Mouse (Mus musculus) natural killer cell, adult 2 months (primary cell): ENCODE measurements around the gene Gjc3.
"Not testable (repeated sequence)": the region's sequence is repeated elsewhere in the genome, so short reads cannot be mapped to it uniquely, and the experiment has no call there.

ENCODE experiments used
- DNase-seq, 2 experiments: peaks; one replicate each; pipeline ENCODE4 v3.0.0; 2022; ENCODE audit warnings: low spot score in 2 of 2

Gene Gjc3

DNA sequence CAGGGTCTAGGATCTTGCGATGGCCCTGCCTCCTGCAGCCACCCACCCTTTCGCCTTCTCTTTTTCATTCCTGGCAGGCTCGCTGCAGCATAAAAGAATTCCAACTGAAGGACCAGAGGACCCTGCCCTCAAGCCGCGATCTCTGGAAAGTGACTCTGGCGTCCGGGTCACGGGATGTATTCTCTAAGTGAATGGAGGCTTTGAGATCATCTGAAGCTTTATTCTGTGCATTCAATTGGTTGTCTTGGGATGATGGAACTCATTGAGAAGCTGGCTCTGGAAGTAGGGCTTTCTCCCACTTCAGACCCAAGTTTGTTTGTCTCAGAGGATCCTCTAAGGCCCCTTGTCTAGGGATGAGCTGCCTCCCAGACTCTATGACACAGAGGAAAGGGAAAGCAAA, at the start of gene Gjc3:
Gjc3 (minus strand) TSS at position 154 of the 400 bp plus-strand sequence.
- DNase-seq: no peak

DNA sequence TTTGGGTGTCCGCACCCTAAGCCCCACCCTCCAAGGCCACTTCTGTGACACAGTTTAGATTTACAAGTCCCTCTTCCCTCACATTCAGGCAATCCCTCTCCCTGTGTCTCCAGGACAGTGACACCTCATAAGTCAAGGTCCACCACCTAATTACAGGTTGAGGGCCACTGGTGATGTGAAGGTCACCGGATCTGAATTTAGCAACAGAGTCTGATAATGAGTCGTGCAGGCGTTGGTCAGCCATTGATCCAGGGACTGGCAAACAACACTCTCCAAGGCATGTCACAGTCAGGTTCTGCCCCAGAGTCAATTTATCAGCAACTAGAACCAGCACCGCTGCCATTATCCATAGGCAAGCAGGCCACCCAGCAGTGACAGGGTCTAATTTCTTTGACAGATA, 49.5 kb upstream of the Gjc3 start:
- no peak for DNase-seq

DNA sequence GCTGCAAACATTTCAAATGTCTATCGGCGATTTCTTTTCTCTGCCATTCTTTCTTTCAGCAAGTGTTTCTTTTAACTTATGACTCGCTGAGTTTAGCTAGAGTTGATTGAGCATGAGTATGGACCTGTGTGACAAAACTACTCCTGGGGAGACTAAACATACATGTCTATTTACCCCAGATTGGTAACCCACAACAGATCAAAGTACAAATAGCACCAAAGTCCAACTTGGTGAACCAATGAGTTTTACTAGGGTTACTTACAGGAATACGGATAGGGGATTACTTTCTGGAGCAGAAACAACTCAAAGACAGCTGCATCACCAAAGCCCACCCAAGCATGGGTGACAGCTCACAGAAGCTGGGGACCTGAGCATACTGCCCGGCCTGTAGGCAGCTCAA, 46.5 kb upstream of the Gjc3 start:
- DNase-seq: no peak

DNA sequence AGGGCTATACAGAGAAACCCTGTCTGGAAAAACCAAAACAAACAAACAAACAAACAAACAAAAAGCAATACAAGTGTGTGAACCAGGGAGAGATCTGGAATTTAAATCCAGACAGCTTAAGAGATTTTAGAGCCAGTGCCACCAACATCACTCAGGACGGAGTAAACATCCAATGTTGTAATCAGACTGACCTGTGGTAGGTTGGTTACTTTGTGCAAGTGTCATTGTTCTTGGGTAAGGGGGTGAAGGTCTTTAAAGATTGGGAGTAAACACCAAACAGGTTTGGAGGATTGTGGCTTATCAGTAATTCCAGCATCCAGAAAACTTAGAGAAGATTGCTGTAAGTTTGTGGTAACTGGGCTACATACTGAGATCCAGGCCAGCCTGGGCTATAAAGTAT, 23.5 kb upstream of the Gjc3 start:
- DNase-seq: no peak

DNA sequence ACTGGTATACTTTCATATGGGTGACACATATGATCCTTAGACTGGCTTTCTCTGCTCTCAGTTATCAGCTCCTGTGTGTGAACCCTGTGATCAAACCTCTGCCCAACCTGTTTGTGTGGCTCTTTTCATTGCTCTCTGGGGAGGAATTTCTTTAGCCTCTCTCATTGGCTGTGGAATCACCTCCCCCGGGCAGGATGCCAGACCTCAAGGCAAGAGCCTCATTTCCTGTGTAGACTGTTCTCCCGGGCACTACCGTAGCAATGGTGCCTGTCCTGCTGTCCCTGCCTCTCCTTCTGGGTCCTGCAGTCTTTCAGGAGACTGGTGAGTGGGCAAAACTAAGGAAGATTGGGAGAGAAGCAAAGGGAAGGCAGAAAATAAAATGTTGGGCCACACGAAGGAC, 18.4 kb upstream of the Gjc3 start, which contains the start of gene Azgp1:
Azgp1 (plus strand) TSS at position 221 of the 400 bp plus-strand sequence.
- DNase-seq: no peak

DNA sequence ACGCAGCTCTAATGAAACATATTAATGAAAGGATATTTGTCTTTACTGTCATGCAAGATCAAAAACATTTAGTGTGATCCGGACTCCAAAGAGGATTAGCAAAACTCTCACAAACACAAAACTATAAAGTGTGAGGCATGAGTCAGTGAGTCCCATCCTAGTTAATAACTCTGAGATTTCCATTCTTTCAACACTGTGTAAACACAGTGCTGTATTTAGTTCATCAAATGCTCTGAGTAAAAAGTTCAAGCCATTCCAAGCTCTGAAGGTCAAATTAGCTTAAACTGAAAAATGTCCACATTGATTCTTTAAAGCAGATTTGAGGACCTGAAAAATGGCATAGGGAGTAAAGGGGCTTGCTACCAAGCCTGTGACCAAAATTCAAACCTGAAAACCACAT, 16.2 kb upstream of the Gjc3 start:
- no peak for DNase-seq

DNA sequence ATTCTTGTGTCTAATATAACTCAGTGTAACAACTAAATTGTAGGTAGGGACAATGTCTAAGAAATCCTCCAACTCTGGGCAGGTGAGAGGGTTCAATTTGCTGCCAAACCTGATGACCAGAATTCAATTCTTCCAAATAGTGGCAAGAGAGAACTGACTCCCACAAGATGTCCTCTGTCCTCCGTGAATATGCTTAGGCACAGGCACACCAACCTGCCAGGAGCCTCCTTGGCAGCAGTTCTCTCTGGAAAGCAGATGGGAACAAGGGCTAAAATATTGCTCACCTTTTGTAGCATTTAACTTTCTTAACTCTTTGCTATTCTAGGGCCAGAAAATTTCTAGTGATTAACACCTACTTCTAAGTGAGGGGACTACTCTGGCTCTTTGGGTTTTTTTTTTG, 14.4 kb upstream of the Gjc3 start:
- no peak for DNase-seq

DNA sequence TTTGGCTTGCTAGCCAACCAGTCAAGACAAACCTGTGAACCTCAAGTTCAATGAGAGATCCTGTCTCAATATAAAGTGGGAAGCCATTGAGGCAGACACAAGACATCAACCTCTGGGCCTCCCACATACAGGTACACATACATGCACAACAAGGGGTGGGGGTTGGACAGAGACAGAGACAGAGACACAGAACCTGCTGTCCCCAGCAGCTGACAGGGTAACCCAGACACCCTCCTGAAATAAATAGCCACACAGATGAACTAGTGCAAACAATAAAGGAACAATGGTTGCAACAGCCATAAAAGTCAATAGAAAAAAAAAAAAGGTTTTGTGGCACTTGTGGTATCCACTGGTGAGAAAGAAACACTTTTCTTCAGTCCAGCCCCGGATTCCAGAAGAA, 12.5 kb upstream of the Gjc3 start:
- DNase-seq: no peak

DNA sequence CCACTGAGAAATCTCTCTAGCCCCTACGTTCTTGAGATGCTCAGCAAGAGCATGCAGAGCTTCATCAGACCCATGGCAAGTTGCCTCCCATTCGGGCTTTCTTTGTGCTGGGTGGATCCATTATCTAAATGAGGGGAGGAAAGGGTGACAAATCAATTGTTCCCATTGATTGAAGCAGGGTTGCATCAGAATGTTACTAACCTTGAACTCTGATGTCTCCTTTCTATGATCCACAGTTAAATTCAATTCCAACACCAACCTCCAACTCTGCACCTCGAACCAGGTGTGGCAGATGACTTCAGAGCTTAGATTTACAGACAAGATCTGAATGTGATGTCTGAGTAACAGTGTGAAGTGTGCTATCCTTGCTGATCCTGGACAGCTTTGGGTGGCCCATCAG, 11.8 kb upstream of the Gjc3 start:
- DNase-seq: no peak

DNA sequence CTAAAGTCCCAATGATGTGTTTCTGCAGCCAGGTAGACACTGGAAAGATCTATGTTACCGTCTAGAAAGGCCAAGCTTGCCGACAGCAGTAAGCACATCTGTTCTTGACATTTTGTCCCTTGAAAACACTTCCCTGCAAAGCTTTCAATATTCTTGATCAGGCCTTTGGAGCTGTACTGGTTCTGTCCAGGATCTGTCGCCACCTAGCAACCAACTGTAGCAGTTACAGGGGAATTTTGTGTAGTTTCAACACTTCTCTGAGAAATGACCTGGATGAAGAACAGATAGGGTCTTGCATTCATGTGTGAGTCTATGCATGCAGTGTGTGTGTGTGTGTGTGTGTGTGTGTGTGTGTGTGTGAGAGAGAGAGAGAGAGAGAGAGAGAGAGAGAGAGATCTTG, 10.8 kb upstream of the Gjc3 start:
- no peak for DNase-seq

DNA sequence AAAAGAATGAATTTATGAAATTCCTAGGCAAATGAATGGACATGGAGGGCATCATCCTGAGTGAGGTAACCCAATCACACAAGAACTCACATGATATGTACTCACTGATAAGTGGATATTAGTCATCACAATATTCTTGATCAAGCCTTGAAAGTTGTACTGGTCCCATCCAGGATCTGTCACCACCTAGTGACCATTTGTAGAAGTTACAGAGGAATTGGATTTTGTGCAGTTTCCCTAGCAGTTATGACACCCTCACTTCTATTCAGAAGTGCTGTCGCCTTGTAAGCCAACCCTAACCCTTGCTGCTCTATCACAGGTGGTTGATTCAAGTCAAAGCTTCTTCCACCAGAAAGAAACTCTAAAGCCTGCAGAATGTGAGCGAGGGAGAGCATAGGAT, 10.3 kb upstream of the Gjc3 start:
- DNase-seq: no peak

DNA sequence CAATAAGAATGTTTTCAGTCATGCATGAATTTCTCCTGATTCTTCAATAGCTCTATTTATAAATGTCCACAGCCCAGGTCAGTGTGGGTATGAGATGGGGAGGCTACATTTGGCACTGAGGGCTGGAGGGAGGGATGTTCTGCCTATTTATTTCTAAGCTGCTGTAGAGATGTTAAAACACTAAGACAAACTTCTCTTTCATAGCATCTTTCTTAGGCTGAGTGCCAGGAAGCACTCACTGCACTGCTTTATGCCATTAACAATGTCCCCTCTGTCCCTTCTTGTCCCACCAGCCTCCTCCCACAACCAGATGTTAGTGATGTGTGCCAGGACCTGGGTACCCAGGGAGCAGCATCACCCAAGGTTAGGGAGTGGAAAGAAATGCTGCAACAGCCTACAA, 3.6 kb upstream of the Gjc3 start:
- DNase-seq: no peak

DNA sequence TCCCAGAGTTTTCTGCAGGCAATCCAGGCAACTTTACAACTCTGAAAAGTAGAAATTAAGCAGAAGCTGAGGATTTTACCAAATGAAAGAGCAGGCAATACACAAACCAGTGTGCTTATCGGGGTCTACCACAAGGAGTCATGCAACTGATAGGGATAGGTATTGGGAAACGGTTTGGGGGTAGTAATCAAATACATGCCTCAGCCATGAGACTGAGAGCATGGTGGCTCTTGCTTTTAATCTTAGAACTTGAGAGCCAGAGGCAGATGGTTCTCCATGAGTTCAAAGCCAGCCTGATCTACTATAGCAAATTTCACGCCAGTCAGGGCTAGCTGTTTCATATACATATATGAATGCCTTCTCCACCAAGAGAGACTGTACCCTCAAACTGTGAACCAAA, 6.5 kb downstream of the Gjc3 start:
- DNase-seq: no peak

DNA sequence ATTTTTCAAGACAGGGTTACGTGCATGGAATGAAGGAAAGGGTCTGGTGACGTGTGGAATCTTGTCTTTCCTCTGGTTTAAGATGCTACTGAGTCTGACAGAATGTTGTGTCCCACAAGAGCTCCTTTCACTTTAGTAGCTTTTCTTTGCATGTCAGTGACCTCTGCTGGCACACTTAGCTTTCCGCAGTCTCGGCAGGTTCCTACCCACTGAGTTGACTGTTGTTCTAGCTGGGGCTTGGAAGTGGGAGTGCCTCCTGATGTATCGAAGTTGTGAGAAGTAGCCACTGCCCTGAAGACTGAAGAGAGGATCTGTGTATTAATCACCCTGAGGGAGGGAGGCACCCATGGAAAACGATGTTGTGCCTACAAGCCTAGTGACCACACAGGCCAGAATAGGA, 11.7 kb downstream of the Gjc3 start:
- DNase-seq: no peak

DNA sequence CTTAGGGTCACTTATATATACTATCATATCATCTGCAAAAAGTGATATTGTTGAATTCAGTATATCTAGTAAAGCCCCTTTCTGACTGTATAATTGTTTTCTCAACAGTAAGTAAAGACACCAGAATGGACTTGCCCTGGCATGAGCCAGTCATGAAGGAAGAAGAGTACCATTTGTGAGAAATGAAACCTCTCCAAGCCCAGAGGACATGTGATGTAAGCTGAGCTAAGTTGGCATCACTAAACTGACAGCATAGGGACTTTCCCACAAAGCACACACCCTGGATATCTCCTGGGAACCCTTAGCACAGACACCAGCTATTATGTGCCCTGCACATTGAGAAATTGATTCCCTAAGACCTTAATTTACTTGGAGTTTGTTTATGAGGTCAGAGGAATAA, 15.6 kb downstream of the Gjc3 start:
- no peak for DNase-seq

DNA sequence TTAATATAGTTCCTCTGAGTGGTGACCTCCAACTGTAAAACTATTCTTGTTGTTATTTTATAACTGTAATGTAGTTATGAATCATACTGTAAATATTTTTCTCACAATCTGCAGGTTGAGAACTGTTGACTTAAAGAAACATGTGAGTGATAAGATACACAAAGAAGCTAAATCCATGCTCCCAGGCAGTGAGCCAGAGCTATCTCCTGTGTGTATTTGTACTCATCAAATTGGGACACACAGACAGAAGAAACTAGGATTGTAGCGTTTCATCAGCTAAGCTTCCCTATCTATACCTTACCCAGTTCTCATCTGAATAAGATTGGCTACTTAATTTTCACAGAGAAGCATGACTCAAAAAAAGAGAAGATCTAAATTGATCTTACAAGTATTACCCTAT, 19.8 kb downstream of the Gjc3 start:
- DNase-seq: no peak

DNA sequence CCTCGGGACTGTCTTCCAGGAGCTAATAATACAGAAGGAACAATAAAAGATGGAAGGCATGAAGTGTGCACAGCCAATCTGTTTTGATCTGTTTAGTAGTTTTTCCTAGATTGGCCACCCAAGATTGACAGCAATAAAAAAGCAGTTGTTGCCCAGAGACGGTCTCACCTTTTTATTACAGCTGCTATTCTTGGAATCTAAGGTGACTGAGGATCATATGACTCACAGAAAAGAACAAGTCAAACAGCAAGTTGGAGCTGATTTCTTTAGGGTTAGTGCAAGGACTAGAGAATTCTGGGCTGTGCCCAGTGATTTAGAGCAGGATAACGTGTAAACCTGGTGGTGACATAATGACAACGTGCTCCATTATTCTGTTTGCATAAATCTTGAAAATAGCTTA, 21.9 kb downstream of the Gjc3 start:
- DNase-seq: no peak

DNA sequence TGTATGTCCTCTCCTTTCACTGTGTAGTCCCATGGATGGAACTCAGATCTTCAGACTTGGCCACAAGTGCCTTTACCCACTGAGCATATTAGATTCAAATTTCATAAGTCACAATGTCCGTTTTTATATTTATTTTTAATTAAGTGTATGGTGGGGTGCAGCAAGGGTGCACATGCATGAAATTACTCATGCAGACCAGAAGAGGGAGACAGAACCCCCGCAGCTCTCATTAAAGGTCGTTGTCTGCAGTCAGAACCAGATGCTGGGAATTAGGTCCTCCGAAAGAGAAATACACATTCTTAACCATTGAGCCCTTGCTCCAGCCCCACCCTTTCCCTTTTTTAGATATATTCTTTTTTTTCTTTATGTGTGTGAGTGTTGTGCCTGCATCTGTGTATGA, 25.7 kb downstream of the Gjc3 start:
- no peak for DNase-seq

DNA sequence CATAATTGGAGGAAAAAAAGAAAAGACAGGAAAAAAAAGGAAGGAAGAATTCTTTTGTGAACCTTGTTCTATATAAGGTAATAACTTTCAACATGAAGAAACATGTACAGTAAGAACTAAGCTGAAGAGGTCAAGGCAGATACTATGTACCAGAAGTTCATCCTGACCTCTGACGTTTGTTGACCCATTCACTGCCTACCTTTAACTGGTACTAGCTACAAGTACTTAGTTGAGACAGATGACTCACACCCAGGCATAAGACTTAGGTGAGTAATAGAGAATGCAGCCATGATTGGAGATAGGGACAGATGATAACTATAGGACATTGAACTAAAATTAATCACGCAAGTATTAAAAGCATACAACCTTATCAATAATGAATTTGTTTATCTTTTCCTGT, 26.4 kb downstream of the Gjc3 start:
- DNase-seq: no peak

DNA sequence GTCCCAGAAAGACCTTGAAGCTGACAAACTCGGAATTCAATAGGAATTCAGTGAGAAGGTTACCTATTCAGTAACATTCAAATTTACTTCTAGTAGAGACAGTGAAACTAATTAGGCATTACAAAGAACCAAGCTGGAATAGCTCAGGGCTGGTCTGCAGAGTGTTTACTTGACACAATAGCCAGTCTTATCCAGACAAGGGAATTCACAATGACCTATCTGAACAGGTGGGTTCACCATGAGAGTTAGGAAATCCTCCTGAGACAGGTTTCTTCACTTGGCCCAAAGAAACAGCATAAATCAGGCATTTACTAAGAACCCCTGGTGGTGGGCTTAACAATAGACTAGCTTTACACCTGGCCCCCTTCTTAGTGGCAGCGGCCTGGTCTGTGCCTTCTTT, 29.0 kb downstream of the Gjc3 start:
- DNase-seq: not testable (repeated sequence)

DNA sequence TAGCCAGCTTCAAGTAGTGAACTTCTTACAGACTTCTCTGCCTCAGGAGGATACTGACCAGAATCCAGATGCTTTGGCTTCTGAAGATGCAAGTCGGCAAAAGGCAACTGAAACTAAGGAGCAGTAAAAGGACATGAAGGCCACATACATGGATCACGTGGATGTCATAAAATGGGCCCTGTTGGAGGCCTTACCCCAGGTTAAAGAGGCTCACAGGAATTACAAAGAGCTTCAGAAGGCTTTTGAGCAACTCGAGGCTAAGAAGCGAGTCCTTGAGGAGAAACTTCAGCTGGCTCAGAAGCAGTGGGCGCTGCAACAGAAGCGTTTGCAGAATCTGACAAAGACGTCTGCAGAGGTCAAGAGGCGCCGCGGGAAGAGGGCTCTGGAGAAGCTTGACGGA, 34.5 kb downstream of the Gjc3 start:
- DNase-seq: no peak

DNA sequence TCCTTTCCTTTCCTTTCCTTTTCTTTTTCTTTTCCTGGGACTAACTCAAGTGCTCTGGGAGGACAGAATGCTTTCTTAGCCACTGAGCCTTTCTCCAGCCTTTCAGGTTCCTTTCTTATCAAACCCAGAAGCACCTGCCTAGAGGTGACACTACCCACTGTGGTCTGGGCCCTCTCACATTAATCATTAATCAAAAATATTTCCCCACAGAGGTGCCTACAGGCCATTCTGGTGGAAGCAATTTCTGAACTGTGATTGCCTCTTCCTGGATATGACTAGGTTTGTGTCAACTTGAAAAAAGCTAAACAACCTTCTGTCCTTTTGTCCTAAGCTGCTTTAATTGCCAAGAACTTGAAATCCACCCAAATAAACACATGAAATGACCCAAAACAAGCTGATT, 40.7 kb downstream of the Gjc3 start:
- DNase-seq: no peak

DNA sequence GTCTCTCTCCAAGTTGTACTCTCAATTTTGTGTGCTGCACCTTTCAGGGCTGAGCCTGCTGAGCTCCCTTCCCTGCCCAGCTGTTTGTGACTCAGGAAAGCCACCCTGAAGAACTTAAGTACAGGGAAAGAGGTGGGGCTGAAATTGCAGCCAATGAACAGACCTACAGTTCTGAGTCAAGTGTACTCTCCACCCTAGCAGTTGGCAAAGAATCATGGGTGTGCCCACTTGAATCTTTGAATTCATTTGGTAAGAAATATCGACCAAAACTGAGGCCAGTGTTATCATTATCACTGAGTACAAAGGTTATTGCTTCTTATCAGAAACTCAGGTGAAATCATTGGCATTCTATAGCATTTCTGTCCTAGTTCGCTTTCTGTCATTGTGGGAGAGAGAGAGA, 41.4 kb downstream of the Gjc3 start, which contains the start of gene Cyp3a13:
Cyp3a13 (minus strand) TSS at position 88 of the 400 bp plus-strand sequence.
- no peak for DNase-seq

DNA sequence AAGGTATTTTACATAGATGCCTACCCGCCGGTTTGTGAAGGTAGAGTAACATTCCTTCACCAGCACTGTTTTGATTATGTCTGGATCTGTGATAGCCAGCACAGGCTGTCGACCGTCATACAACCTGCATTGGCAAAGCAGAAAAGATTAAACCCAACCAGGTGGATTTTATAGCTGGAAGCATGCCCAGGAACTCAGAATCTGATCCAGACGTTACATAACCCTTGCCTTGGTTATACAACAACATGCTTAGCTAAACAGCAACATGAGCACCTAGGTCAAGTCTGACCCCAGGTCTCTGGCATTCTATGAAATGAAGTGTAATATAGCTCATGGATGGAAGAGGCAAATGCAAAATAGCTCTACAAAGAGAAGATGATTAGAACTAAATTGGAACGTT, 47.3 kb downstream of the Gjc3 start:
- DNase-seq: no peak

DNA sequence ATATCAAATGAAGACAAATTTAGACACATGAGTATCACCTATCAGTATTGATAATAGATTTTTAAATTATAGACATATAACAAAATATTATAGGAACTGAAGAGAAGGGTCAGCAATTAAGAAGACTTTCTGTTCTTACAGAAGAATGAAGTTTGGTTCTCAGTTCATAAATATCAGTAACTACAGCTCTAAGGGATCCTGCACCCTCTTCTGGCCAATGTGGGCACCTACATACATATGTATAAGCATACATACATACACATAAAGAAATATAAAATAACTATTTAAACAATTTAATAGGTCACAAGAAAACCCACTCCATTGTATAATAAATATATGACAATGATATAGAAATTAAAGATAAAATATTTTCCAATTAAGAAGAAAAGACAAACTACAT, 48.4 kb downstream of the Gjc3 start:
- DNase-seq: no peak
